Comparison of ENCODE assay signal across 8 mouse cellular contexts in genomic region chr3:87909874-87910273, GRCm38 (mm10). TPM values are rescaled to one million over a fixed set of nuclear protein-coding genes. Genes with fewer than 3 reads are reported as not detected.
A peak's percentile ranks its signal among the peaks of the same experiment; 100 is the strongest.
DNase-seq lines count a peak whose midpoint lies in the region; ATAC-seq and TF ChIP-seq lines count a peak whose summit lies in the region.

No protein-coding gene starts in this region.

- peak overlapping the region; percentile 58 for H3K9ac ChIP-seq in forebrain, embryonic 12.5 days
- H3K9ac ChIP-seq in liver, embryonic 11.5 days (ENCODE audit: low read depth, low read length) = peak overlapping the region; percentile 100

- H3K9me3 ChIP-seq in forebrain, embryonic 12.5 days = no peaks in the 10 kb centered on the region
- no peaks in the 10 kb centered on the region for H3K9me3 ChIP-seq in liver, embryonic 11.5 days (ENCODE audit: control insufficient read depth, low read length)

- H3K4me1 ChIP-seq in cerebellum, adult 2 months (ENCODE audit: control insufficient read depth, insufficient read depth, low read length) = peaks cover 25% of the 10 kb centered on the region
- H3K4me1 ChIP-seq in forebrain, embryonic 12.5 days = peaks cover 44% of the 10 kb centered on the region
- H3K4me1 ChIP-seq in liver, embryonic 11.5 days (replicated peaks; ENCODE audit: control insufficient read depth, insufficient read depth, low read length) = peaks cover 55% of the 10 kb centered on the region

- peak overlapping the region; percentile 64 for H3K4me2 ChIP-seq in forebrain, embryonic 12.5 days
- H3K4me2 ChIP-seq in liver, embryonic 11.5 days = peak overlapping the region; percentile 86

- no peak overlapping the region for H3K4me3 ChIP-seq in cerebellum, adult 2 months (replicated peaks; ENCODE audit: insufficient read depth, low read depth, low read length)
- H3K4me3 ChIP-seq in forebrain, embryonic 12.5 days (replicated peaks) = peak overlapping the region; percentile 40
- H3K4me3 ChIP-seq in liver, embryonic 11.5 days (ENCODE audit: low read depth, low read length) = peak overlapping the region; percentile 100

- peaks cover 20% of the 10 kb centered on the region for H3K36me3 ChIP-seq in forebrain, embryonic 12.5 days (replicated peaks)
- peaks cover 15% of the 10 kb centered on the region for H3K36me3 ChIP-seq in liver, embryonic 11.5 days (ENCODE audit: control insufficient read depth, insufficient read depth, low read length)

- intact Hi-C loops in left cerebral cortex, postnatal 14 days (cut with DNase I) = no loop called here

- 4% methylated on average over 4 of the region's 4 CpGs for WGBS in cerebellum, adult 2 months
- 2% methylated on average over 4 of the region's 4 CpGs for WGBS in forebrain, embryonic 12.5 days
- WGBS in liver, embryonic 11.5 days = 12% methylated on average over 4 of the region's 4 CpGs

- DNase-seq in cerebellum, adult 9-11 months = peak; percentile 45
- no peak for DNase-seq in cerebellum, adult 2 months
- DNase-seq in 416B (ENCODE audit: low read depth) = peak; percentile 23
- no peak for DNase-seq in liver, embryonic 11.5 days (ENCODE audit: low spot score)
- DNase-seq in skeletal muscle tissue, adult 2 months (ENCODE audit: low read depth, low spot score) = peak; percentile 36
- no peak for DNase-seq in left cerebral cortex, postnatal 14 days (ENCODE audit: low spot score in 2 of 2)

- TF ChIP-seq POLR2A in cerebellum, adult 2 months (IDR thresholded peaks at IDR 0.05; ENCODE audit: borderline replicate concordance, insufficient read depth, low read length) = no peak

- no peak overlapping the region for H3K27ac ChIP-seq in cerebellum, adult 2 months (ENCODE audit: insufficient read depth, low read length)
- H3K27ac ChIP-seq in forebrain, embryonic 12.5 days = peak overlapping the region; percentile 80
- H3K27ac ChIP-seq in liver, embryonic 11.5 days (ENCODE audit: low read depth, low read length) = peak overlapping the region; percentile 99

- no peak for TF ChIP-seq CTCF in cerebellum, adult 2 months (IDR thresholded peaks at IDR 0.05; ENCODE audit: borderline replicate concordance, insufficient read depth, low read depth, low read length)

- no peaks in the 10 kb centered on the region for H3K27me3 ChIP-seq in cerebellum, adult 2 months (ENCODE audit: control insufficient read depth, insufficient read depth, low read length)
- H3K27me3 ChIP-seq in forebrain, embryonic 12.5 days = no peaks in the 10 kb centered on the region
- no peaks in the 10 kb centered on the region for H3K27me3 ChIP-seq in liver, embryonic 11.5 days (replicated peaks; ENCODE audit: control insufficient read depth, insufficient read depth, low read length)

- ATAC-seq in forebrain, embryonic 12.5 days (ENCODE audit: low FRiP score) = no peak
- no peak for ATAC-seq in liver, embryonic 11.5 days (replicated peaks; ENCODE audit: low FRiP score)
- no peak for ATAC-seq in activated CD4-positive, CD25-positive, alpha-beta regulatory T cell, adult 4 months

RNA-seq across cellular contexts. Expression of gene Hdgf, which starts 3.8 kb away (rescaled TPM):
- 180 and 194 TPM in 2 replicates for polyA plus RNA-seq in cerebellum, adult 2 months (2012; rRNA removed)
- 251 and 295 TPM in 2 replicates for polyA plus RNA-seq in forebrain, embryonic 12.5 days (2016; fragmentation: Nextera tagmentation; extraction: Ambion mirVana)
- 520 and 526 TPM in 2 replicates for polyA plus RNA-seq in liver, embryonic 11.5 days (2014; fragmentation: Nextera tagmentation; extraction: Ambion mirVana)
- polyA plus RNA-seq in activated CD4-positive, CD25-positive, alpha-beta regulatory T cell, adult 4 months (2017; shearing (Covaris generic)) = 10 to 100 TPM; 45.5 to 51.5 TPM
- 100 to 1,000 TPM; 130 to 139 TPM for total RNA-seq in left cerebral cortex, postnatal 14 days (2021)

RNA-seq across cellular contexts. Expression of gene Mrpl24, which starts 9.4 kb away (rescaled TPM):
- 83.9 and 84.9 TPM in 2 replicates for polyA plus RNA-seq in cerebellum, adult 2 months (2012; rRNA removed)
- 75.8 and 86.1 TPM in 2 replicates for polyA plus RNA-seq in forebrain, embryonic 12.5 days (2016; fragmentation: Nextera tagmentation; extraction: Ambion mirVana)
- 95.7 and 97.5 TPM in 2 replicates for polyA plus RNA-seq in liver, embryonic 11.5 days (2014; fragmentation: Nextera tagmentation; extraction: Ambion mirVana)
- polyA plus RNA-seq in activated CD4-positive, CD25-positive, alpha-beta regulatory T cell, adult 4 months (2017; shearing (Covaris generic)) = 100 to 1,000 TPM; 158 to 159 TPM
- total RNA-seq in left cerebral cortex, postnatal 14 days (2021) = 10 to 100 TPM; 45.5 to 48.5 TPM

RNA-seq across cellular contexts. Expression of gene Isg20l2, which starts 20.2 kb away (rescaled TPM):
- 15.2 and 15.9 TPM in 2 replicates for polyA plus RNA-seq in cerebellum, adult 2 months (2012; rRNA removed)
- polyA plus RNA-seq in forebrain, embryonic 12.5 days (2016; fragmentation: Nextera tagmentation; extraction: Ambion mirVana) = 80.5 and 88.2 TPM in 2 replicates
- polyA plus RNA-seq in liver, embryonic 11.5 days (2014; fragmentation: Nextera tagmentation; extraction: Ambion mirVana) = 66.9 and 68.1 TPM in 2 replicates
- polyA plus RNA-seq in activated CD4-positive, CD25-positive, alpha-beta regulatory T cell, adult 4 months (2017; shearing (Covaris generic)) = 10 to 100 TPM; 17.8 to 18.5 TPM
- 10 to 100 TPM; 14.3 to 15.2 TPM for total RNA-seq in left cerebral cortex, postnatal 14 days (2021)

RNA-seq across cellular contexts. Expression of gene Rrnad1, which starts 20.6 kb away (rescaled TPM):
- 46.8 and 49.5 TPM in 2 replicates for polyA plus RNA-seq in cerebellum, adult 2 months (2012; rRNA removed)
- polyA plus RNA-seq in forebrain, embryonic 12.5 days (2016; fragmentation: Nextera tagmentation; extraction: Ambion mirVana) = 20.5 and 23.7 TPM in 2 replicates
- polyA plus RNA-seq in liver, embryonic 11.5 days (2014; fragmentation: Nextera tagmentation; extraction: Ambion mirVana) = 17.5 and 18.8 TPM in 2 replicates
- 10 to 100 TPM; 16.3 to 19.7 TPM for polyA plus RNA-seq in activated CD4-positive, CD25-positive, alpha-beta regulatory T cell, adult 4 months (2017; shearing (Covaris generic))
- total RNA-seq in left cerebral cortex, postnatal 14 days (2021) = 10 to 100 TPM; 17.7 to 19.0 TPM

RNA-seq across cellular contexts. Expression of gene Prcc, which starts 24.5 kb away (rescaled TPM):
- 47.6 and 48.8 TPM in 2 replicates for polyA plus RNA-seq in cerebellum, adult 2 months (2012; rRNA removed)
- polyA plus RNA-seq in forebrain, embryonic 12.5 days (2016; fragmentation: Nextera tagmentation; extraction: Ambion mirVana) = 15.8 and 15.9 TPM in 2 replicates
- 15.4 and 15.6 TPM in 2 replicates for polyA plus RNA-seq in liver, embryonic 11.5 days (2014; fragmentation: Nextera tagmentation; extraction: Ambion mirVana)
- polyA plus RNA-seq in activated CD4-positive, CD25-positive, alpha-beta regulatory T cell, adult 4 months (2017; shearing (Covaris generic)) = 1 to 10 TPM; 4.5 TPM
- total RNA-seq in left cerebral cortex, postnatal 14 days (2021) = 10 to 100 TPM; 64.4 to 65.9 TPM

Comparison
In these comparisons a context has a peak if more than half of its experiments do, and no peak if none do; other contexts are left out.
1. DNase-seq: peak in cerebellum, adult 9-11 months (single experiment), 416B (single experiment) and skeletal muscle tissue, adult 2 months (single experiment); none in cerebellum, adult 2 months (0 of 2), liver, embryonic 11.5 days (single experiment) and left cerebral cortex, postnatal 14 days (0 of 2).